Mouse (Mus musculus) ES-Bruce4 (cell line): ENCODE measurements around the gene Gm3033. TPM values are rescaled to one million over a fixed set of nuclear protein-coding genes. Genes with fewer than 3 reads are reported as not detected.
"Not testable (repeated sequence)": the region's sequence is repeated elsewhere in the genome, so short reads cannot be mapped to it uniquely, and the experiment has no call there.

ENCODE experiments used
- H3K27ac ChIP-seq: 2 replicates; pipeline ENCODE4 v1.5.1; 2012; ENCODE audit warnings: low read length, inconsistent platforms; ENCODE audit not compliant: insufficient read depth
- H3K27me3 ChIP-seq: 2 replicates; pipeline ENCODE4 v1.6.1; 2012; ENCODE audit warnings: mild to moderate bottlenecking, low read length, inconsistent platforms; ENCODE audit not compliant: control insufficient read depth, poor library complexity, insufficient read depth, severe bottlenecking
- H3K36me3 ChIP-seq: 2 replicates; pipeline ENCODE4 v1.6.1; 2012; ENCODE audit warnings: inconsistent platforms, mild to moderate bottlenecking, low read length, moderate library complexity; ENCODE audit not compliant: control insufficient read depth, poor library complexity, insufficient read depth, severe bottlenecking
- H3K4me1 ChIP-seq: one replicate; pipeline ENCODE4 v1.8.1; 2011; ENCODE audit warnings: low read length; ENCODE audit not compliant: control insufficient read depth, insufficient read depth
- H3K4me3 ChIP-seq: 2 replicates; pipeline ENCODE4 v1.5.1; 2011; ENCODE audit warnings: low read depth, mild to moderate bottlenecking, low read length
- H3K9ac ChIP-seq: 2 replicates; pipeline ENCODE4 v1.6.1; 2012; ENCODE audit warnings: low read depth, mild to moderate bottlenecking, inconsistent platforms; ENCODE audit not compliant: poor library complexity, severe bottlenecking
- H3K9me3 ChIP-seq: replicated peaks from 2 replicates; pipeline ENCODE4 v1.6.1; 2012; ENCODE audit warnings: mild to moderate bottlenecking, low read length, inconsistent platforms; ENCODE audit not compliant: control insufficient read depth, poor library complexity, insufficient read depth, severe bottlenecking
- polyA plus RNA-seq: library from polyadenylated mRNA; stranded (reverse); fragments of >200 nt; gene quantifications from 2 replicates; pipeline ENCODE4 v1.2.4, GENCODE M21; 2011; ENCODE audit warnings: low read depth; ENCODE audit not compliant: missing spikeins, insufficient read depth, insufficient read length

Gene Gm3033
- polyA plus RNA-seq: not detected in 2 replicates

- not testable (repeated sequence) for H3K4me1 ChIP-seq, H3K27ac ChIP-seq, H3K27me3 ChIP-seq, H3K9ac ChIP-seq, H3K4me3 ChIP-seq, H3K36me3 ChIP-seq, H3K9me3 ChIP-seq
These were observed at the start of gene Gm3033 for GRCm38 (mm10) chr14:3845945-3846344. Gene Gm3033 (plus strand): TSS chr14:3846245.

GRCm38 (mm10) chr14:3809774-3810173 is 36.3 kb upstream of the Gm3033 start, which contains the start of gene Gm3002:
Gene Gm3002 (plus strand): TSS chr14:3810074.
- not testable (repeated sequence) for H3K9me3 ChIP-seq, H3K4me1 ChIP-seq

GRCm38 (mm10) chr14:3883872-3884271 is 37.8 kb downstream of the Gm3033 start, which contains the start of gene Gm2916:
Gene Gm2916 (plus strand): TSS chr14:3884172.
- H3K4me1 ChIP-seq, H3K27me3 ChIP-seq: not testable (repeated sequence)

More at GRCm38 (mm10) chr14:3809774-3810173, 36.3 kb upstream of the Gm3033 start, which contains the start of gene Gm3002:
- H3K27ac ChIP-seq, H3K9ac ChIP-seq, H3K36me3 ChIP-seq, H3K27me3 ChIP-seq, H3K4me3 ChIP-seq: not testable (repeated sequence)

More at GRCm38 (mm10) chr14:3883872-3884271, 37.8 kb downstream of the Gm3033 start, which contains the start of gene Gm2916:
- H3K27ac ChIP-seq, H3K9ac ChIP-seq, H3K36me3 ChIP-seq, H3K4me3 ChIP-seq, H3K9me3 ChIP-seq: not testable (repeated sequence)

Other genes starting within 250 kb of the Gm3033 start
- not detected in 2 replicates for gene Gm3012, start 211.7 kb upstream of the Gm3033 start, polyA plus RNA-seq
- gene Gm3020, start 194.2 kb upstream of the Gm3033 start, polyA plus RNA-seq: not detected in 2 replicates
- not detected in 2 replicates for gene Gm3043, start 157.5 kb upstream of the Gm3033 start, polyA plus RNA-seq
- 0.99 TPM in 1 of 2 replicates, not detected in the other for gene Gm3002, start 36.2 kb upstream of the Gm3033 start, polyA plus RNA-seq
- not detected in 2 replicates for gene Gm2916, start 37.9 kb downstream of the Gm3033 start, polyA plus RNA-seq
- not detected in 2 replicates for gene Gm3029, start 85.5 kb downstream of the Gm3033 start, polyA plus RNA-seq
- gene Gm3095, start 117.3 kb downstream of the Gm3033 start, polyA plus RNA-seq: 0.69 TPM in 1 of 2 replicates, not detected in the other
- gene Gm3099, start 152.1 kb downstream of the Gm3033 start, polyA plus RNA-seq: not detected in 2 replicates
- gene Gm5796, start 177.7 kb downstream of the Gm3033 start, polyA plus RNA-seq: not detected in 2 replicates
- not detected in 2 replicates for gene Gm3115, start 237.9 kb downstream of the Gm3033 start, polyA plus RNA-seq